Mouse (Mus musculus): Measurements from ENCODE around the gene Fap. TPM values are rescaled to one million over a fixed set of nuclear protein-coding genes. Genes with fewer than 3 reads are reported as not detected.

Gene Fap
- polyA plus RNA-seq, 1 experiment from 2014 or later = 0.56 TPM

DNA sequence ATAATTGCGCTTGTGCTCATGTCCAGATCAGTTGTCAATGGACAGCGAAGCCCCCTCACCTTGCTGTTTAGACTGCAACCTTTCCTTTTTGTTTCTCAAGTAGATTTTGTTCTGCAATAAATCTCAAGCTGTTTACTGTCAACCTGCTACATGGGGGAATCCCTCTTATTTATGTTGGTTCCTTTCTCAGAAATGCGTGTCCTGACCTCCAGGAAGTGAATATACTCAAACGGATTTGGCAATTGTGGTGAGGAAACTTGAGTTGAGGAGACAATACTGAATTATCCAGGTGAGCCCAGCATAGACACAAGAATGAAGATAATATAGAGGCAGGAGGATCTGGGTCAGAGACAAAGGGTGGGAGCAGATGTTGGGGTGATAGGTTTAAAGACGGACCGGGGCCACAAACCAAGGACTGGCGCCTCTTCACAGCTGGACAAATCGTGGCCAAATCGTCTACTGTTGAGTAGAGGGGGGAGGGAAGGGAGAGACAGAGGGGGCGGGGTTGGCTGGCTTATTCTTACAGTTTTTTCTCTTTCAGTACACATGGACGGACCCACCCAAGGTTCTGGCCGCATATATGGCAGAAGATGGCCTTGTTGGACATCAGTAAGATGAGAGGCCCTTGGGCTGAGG, 112.9 kb downstream of the Fap start:
- ATAC-seq (replicated peaks; ENCODE audit: insufficient number of reproducible peaks, low FRiP score, low TSS enrichment) = no peak
- Histone ChIP-seq H3K9me3 (replicated peaks; ENCODE audit: control insufficient read depth, low read length) (no peaks in the 10 kb centered on the region), H3K36me3 (ENCODE audit: control insufficient read depth, insufficient read depth, low read length) (no peaks in the 10 kb centered on the region), H3K4me2 (no peak overlapping the region), H3K4me3 (ENCODE audit: low read depth, low read length) (no peak overlapping the region), H3K4me1 (ENCODE audit: control insufficient read depth, insufficient read depth, low read length) (no peaks in the 10 kb centered on the region), H3K27me3 (ENCODE audit: control insufficient read depth, insufficient read depth, low read length) (no peaks in the 10 kb centered on the region), H3K9ac (ENCODE audit: low read depth, low read length) (no peak overlapping the region), H3K27ac (ENCODE audit: low read depth, low read length) (no peak overlapping the region)
- WGBS (ENCODE audit: insufficient replicate concordance) = 78% methylated on average over 12 of the region's 12 CpGs

DNA sequence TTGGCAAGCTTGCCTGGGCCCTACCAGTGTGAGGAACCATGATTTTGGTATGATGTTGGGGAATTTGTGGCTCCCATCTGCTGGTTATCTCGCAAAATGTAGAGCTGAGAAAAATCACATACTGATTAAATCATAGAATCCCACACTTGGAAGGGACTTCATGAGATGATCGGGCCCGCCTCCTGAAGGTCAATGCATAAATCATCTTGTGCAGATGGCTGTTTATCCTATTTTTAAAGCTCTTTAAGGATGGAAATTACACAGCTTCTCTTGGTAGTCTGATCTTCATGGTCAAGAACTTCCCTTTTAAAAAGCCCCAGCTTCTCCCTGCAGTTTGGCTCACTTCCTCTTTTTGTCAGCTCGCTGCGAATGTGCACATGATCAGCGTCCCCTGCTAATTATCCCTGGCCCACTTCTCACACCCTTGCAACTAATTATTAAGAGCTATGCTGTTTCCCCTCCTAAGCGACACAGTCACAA, 113.6 kb downstream of the Fap start:
- H3K27me3 ChIP-seq (ENCODE audit: control insufficient read depth, insufficient read depth, low read length) = no peaks in the 10 kb centered on the region
- no peaks in the 10 kb centered on the region for H3K4me1 ChIP-seq (ENCODE audit: control insufficient read depth, insufficient read depth, low read length)
- no peak overlapping the region for H3K27ac ChIP-seq (ENCODE audit: low read depth, low read length)
- ATAC-seq (replicated peaks; ENCODE audit: insufficient number of reproducible peaks, low FRiP score, low TSS enrichment) = no peak
- WGBS (ENCODE audit: insufficient replicate concordance) = 80% methylated on average over 7 of the region's 7 CpGs
- no peaks in the 10 kb centered on the region for H3K9me3 ChIP-seq (replicated peaks; ENCODE audit: control insufficient read depth, low read length)
- no peak overlapping the region for H3K4me3 ChIP-seq (ENCODE audit: low read depth, low read length)
- no peak overlapping the region for H3K4me2 ChIP-seq
- no peaks in the 10 kb centered on the region for H3K36me3 ChIP-seq (ENCODE audit: control insufficient read depth, insufficient read depth, low read length)
- no peak overlapping the region for H3K9ac ChIP-seq (ENCODE audit: low read depth, low read length)

DNA sequence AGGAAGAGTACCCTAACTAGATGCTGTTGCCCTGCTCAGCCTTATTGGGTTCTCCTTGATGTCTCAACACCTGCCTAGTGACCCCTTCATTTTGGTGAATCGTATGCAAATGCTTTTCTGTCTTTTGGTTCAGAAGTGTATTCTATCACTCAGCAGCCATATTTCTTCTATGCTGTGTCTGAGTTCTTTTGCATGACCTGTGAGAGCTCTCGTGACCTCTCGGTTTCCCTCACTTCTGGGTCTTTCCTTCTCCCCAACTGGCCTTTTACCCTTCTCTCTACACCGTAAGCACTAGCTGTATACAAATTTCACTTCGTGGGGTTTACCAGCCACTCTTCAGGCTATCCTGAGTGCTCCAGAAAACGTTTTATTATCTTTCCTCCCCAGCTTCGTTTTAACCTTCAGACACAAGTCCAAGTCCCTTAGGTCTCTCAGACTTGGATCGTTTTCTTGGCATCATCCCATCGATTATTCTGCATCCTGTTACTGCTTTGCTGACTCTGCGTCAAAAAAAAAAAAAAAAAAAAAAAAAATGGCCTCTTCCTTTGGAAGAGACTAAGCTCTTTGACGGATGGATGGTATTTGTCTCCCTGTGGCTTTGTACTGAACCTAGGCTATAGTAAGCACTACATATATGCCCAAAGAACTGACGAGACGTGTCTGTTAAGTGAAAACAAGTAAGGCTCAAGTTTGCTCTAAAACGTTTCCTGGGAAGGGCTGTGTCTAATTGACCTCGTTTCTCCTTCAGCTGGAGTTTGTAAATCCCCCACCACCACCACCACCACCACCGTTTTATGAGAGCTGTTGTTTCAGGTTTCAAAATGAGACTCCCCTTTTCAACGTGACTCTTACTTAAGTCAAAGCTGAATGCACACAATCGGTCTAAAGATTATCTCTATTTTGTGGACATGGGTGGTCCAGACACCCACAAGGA, 114.4 kb downstream of the Fap start:
- Histone ChIP-seq H3K36me3 (ENCODE audit: control insufficient read depth, insufficient read depth, low read length) (no peaks in the 10 kb centered on the region), H3K4me2 (no peak overlapping the region), H3K27ac (ENCODE audit: low read depth, low read length) (no peak overlapping the region), H3K4me3 (ENCODE audit: low read depth, low read length) (no peak overlapping the region), H3K9ac (ENCODE audit: low read depth, low read length) (no peak overlapping the region), H3K4me1 (ENCODE audit: control insufficient read depth, insufficient read depth, low read length) (no peaks in the 10 kb centered on the region), H3K27me3 (ENCODE audit: control insufficient read depth, insufficient read depth, low read length) (no peaks in the 10 kb centered on the region), H3K9me3 (replicated peaks; ENCODE audit: control insufficient read depth, low read length) (no peaks in the 10 kb centered on the region)
- WGBS (ENCODE audit: insufficient replicate concordance) = 65% methylated on average over 18 of the region's 18 CpGs
- ATAC-seq (replicated peaks; ENCODE audit: insufficient number of reproducible peaks, low FRiP score, low TSS enrichment) = no peak

DNA sequence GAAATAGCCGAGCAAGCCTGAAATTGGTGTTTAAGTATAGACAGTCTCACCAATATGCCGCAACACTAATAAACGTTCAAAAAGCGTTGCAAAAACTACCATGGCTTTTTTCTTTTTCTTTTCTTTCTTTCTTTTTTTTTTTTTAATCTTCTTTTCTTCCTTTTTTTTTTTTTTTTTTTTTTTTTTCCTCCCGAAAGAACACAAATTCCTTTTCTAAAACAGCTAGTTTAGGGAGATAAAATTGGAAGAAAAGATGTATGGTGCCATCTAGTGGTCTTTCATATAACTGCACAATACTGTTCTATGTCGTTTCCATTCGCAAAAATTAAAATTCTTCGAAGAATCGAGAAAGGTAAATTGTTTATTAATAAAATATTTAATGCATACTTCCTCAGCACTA, 115.8 kb downstream of the Fap start:
- Histone ChIP-seq H3K9ac (ENCODE audit: low read depth, low read length) (no peak overlapping the region), H3K4me2 (no peak overlapping the region), H3K4me1 (ENCODE audit: control insufficient read depth, insufficient read depth, low read length) (no peaks in the 10 kb centered on the region), H3K9me3 (replicated peaks; ENCODE audit: control insufficient read depth, low read length) (no peaks in the 10 kb centered on the region), H3K27me3 (ENCODE audit: control insufficient read depth, insufficient read depth, low read length) (no peaks in the 10 kb centered on the region), H3K36me3 (ENCODE audit: control insufficient read depth, insufficient read depth, low read length) (no peaks in the 10 kb centered on the region), H3K27ac (ENCODE audit: low read depth, low read length) (no peak overlapping the region), H3K4me3 (ENCODE audit: low read depth, low read length) (no peak overlapping the region)
- 41% methylated on average over 9 of the region's 9 CpGs for WGBS (ENCODE audit: insufficient replicate concordance)
- ATAC-seq (replicated peaks; ENCODE audit: insufficient number of reproducible peaks, low FRiP score, low TSS enrichment) = no peak

DNA sequence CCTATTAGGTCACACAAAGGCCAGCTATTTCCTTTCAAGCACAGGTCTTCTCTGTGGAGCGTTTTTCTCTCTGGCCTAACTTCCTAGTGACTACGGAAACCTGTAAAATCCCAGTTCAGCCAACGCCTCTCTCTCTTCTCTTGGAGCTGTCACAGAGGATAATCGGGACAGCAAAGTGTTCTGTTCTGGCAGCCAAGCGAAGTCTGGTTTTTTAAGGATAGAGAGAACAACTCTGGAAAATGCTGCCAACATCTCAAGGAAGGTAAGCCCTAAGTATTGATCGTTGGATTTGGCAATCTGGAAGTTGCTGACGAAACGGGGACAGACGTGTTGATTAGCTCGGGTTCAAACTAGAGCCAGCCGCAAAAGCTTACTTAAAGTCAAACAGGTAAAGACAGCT, 118.9 kb downstream of the Fap start:
- 76% methylated on average over 11 of the region's 11 CpGs for WGBS (ENCODE audit: insufficient replicate concordance)

DNA sequence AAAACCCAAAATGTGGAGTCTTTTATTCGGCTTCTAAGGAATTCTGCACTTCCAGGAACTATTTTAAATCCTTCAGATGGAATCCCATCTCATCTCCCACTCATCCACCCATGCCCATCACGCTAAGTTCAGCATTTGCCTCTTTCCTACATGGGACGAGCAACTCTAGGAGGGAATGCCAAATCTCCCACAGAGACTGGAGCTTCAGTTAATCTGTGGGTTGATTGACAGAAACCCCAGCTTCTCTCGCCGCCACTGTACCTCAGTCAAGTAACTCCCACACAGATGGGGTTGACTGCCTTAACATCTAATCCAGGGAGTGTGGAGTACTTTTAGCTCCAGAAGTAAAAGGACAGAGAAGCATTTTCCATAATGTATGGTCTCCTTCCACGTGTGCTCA, 119.8 kb downstream of the Fap start:
- 72% methylated on average over 6 of the region's 6 CpGs for WGBS (ENCODE audit: insufficient replicate concordance)

More for the DNA sequence above, 118.9 kb downstream of the Fap start:
- H3K9ac ChIP-seq (ENCODE audit: low read depth, low read length) = no peak overlapping the region
- no peaks in the 10 kb centered on the region for H3K4me1 ChIP-seq (ENCODE audit: control insufficient read depth, insufficient read depth, low read length)
- H3K27ac ChIP-seq (ENCODE audit: low read depth, low read length) = no peak overlapping the region
- H3K36me3 ChIP-seq (ENCODE audit: control insufficient read depth, insufficient read depth, low read length) = no peaks in the 10 kb centered on the region
- H3K4me3 ChIP-seq (ENCODE audit: low read depth, low read length) = no peak overlapping the region
- H3K4me2 ChIP-seq = no peak overlapping the region
- H3K9me3 ChIP-seq (replicated peaks; ENCODE audit: control insufficient read depth, low read length) = no peaks in the 10 kb centered on the region
- no peaks in the 10 kb centered on the region for H3K27me3 ChIP-seq (ENCODE audit: control insufficient read depth, insufficient read depth, low read length)
- ATAC-seq (replicated peaks; ENCODE audit: insufficient number of reproducible peaks, low FRiP score, low TSS enrichment) = no peak

More for the DNA sequence above, 119.8 kb downstream of the Fap start:
- Histone ChIP-seq H3K4me3 (ENCODE audit: low read depth, low read length) (no peak overlapping the region), H3K27ac (ENCODE audit: low read depth, low read length) (no peak overlapping the region), H3K36me3 (ENCODE audit: control insufficient read depth, insufficient read depth, low read length) (no peaks in the 10 kb centered on the region), H3K4me2 (no peak overlapping the region), H3K4me1 (ENCODE audit: control insufficient read depth, insufficient read depth, low read length) (no peaks in the 10 kb centered on the region), H3K9me3 (replicated peaks; ENCODE audit: control insufficient read depth, low read length) (no peaks in the 10 kb centered on the region), H3K9ac (ENCODE audit: low read depth, low read length) (no peak overlapping the region), H3K27me3 (ENCODE audit: control insufficient read depth, insufficient read depth, low read length) (no peaks in the 10 kb centered on the region)
- no peak for ATAC-seq (replicated peaks; ENCODE audit: insufficient number of reproducible peaks, low FRiP score, low TSS enrichment)

Other genes with a start within 250 kb of the Fap start
- 12.3 and 13.6 TPM in 2 replicates for gene Dpp4, start 161.8 kb downstream of the Fap start, polyA plus RNA-seq (2014; fragmentation: Nextera tagmentation; extraction: Ambion mirVana)
- gene Gcg, start 90.4 kb downstream of the Fap start, polyA plus RNA-seq (2014; fragmentation: Nextera tagmentation; extraction: Ambion mirVana) = 0.20 and 1.1 TPM in 2 replicates
- gene Ifih1, start 72.2 kb upstream of the Fap start, polyA plus RNA-seq (2014; fragmentation: Nextera tagmentation; extraction: Ambion mirVana) = 0.46 and 0.80 TPM in 2 replicates
- gene Gca, start 90.2 kb upstream of the Fap start, polyA plus RNA-seq (2014; fragmentation: Nextera tagmentation; extraction: Ambion mirVana) = 13.5 and 14.1 TPM in 2 replicates

All from heart, embryonic 11.5 days (tissue).